Mouse (Mus musculus): Measurements from ENCODE around the gene 2900026A02Rik. TPM values are rescaled to one million over a fixed set of nuclear protein-coding genes. Genes with fewer than 3 reads are reported as not detected.

The 2900026A02Rik gene
- polyA plus RNA-seq, 1 experiment = 16.6 TPM

DNA sequence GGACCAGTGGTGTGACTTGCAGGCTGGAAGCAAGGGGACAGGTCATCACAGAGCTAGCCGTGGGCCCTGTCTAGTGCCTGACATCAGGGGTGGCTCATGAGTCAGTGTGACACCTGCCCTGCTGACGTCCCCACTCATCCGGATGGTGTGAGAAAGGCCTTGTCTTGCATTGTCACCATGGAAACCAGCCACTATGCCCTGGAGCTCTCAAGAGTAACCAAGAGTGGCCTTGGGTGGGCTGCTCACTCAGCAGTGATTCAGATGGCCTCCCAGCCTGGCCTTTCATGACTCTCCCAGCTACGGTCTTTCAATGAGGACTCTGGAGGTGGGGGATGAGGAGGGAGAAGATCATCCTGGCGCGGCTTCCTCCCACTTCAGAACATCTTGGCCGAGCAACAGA, 118.6 kb downstream of the 2900026A02Rik start:
- Histone ChIP-seq H3K27me3 (ENCODE audit: control insufficient read depth, insufficient read depth, insufficient read length) (no peaks in the 10 kb centered on the region), H3K79me2 (ENCODE audit: control insufficient read depth, insufficient read depth) (no peaks in the 10 kb centered on the region), H3ac (ENCODE audit: control insufficient read depth, insufficient read length) (no peak overlapping the region), H3K4me3 (no peak overlapping the region), H3K4me2 (ENCODE audit: low read depth) (no peak overlapping the region), H3K36me3 (ENCODE audit: control insufficient read depth, insufficient read depth) (no peaks in the 10 kb centered on the region)
- TF ChIP-seq E2F4 (IDR thresholded peaks at IDR 0.05; ENCODE audit: insufficient read depth) (no peak), MYOD1 (IDR thresholded peaks at IDR 0.05; ENCODE audit: control insufficient read depth in 1 of 3, insufficient read length in 2 of 3, low read depth in 2 of 3) (peak in 1 of 3 experiments; percentile 12)

DNA sequence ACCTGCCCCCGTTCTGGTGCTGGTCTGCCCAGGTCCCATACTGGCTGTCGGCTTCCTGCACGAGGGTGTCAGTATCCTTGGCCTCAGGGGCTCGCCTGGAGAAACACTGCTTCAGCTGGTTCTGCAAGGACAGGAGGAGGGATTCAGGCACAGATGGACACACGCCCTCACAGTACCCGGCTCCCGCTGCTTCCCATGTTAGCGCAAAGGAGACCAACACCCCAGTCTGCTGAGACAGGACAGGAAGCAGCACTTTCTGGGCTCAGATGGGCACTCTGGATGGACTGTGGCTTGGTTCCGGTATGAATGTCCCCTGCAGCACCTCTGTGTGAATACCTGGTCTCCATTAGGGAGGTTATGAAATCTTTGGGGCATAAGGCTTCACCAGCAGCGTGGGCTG, 119.6 kb downstream of the 2900026A02Rik start:
- Histone ChIP-seq H3K36me3 (ENCODE audit: control insufficient read depth, insufficient read depth) (no peaks in the 10 kb centered on the region), H3K4me3 (no peak overlapping the region), H3K4me2 (ENCODE audit: low read depth) (no peak overlapping the region), H3ac (ENCODE audit: control insufficient read depth, insufficient read length) (no peak overlapping the region), H3K27me3 (ENCODE audit: control insufficient read depth, insufficient read depth, insufficient read length) (no peaks in the 10 kb centered on the region), H3K79me2 (ENCODE audit: control insufficient read depth, insufficient read depth) (no peaks in the 10 kb centered on the region)
- no peak for TF ChIP-seq MAX (IDR thresholded peaks at IDR 0.05; ENCODE audit: low read depth)
- TF ChIP-seq SRF (IDR thresholded peaks at IDR 0.05; ENCODE audit: control insufficient read depth, insufficient read length, low read depth) = no peak
- TF ChIP-seq TCF3 (IDR thresholded peaks at IDR 0.05; ENCODE audit: insufficient read length, low read depth) = no peak

- no peaks in the 10 kb centered on the region for H3K36me3 ChIP-seq (ENCODE audit: control insufficient read depth, insufficient read depth)
- no peaks in the 10 kb centered on the region for H3K79me2 ChIP-seq (ENCODE audit: control insufficient read depth, insufficient read depth)
- no peak for TF ChIP-seq MYOD1 (IDR thresholded peaks at IDR 0.05; ENCODE audit: control insufficient read depth in 1 of 3, insufficient read length in 2 of 3, low read depth in 2 of 3)
- no peak for TF ChIP-seq CEBPB (IDR thresholded peaks at IDR 0.05; ENCODE audit: insufficient read depth, poor library complexity, severe bottlenecking)
- no peak for TF ChIP-seq E2F4 (IDR thresholded peaks at IDR 0.05; ENCODE audit: insufficient read depth)
- TF ChIP-seq MAX (IDR thresholded peaks at IDR 0.05; ENCODE audit: low read depth) = no peak
- TF ChIP-seq USF1 (IDR thresholded peaks at IDR 0.05; ENCODE audit: low read depth) = no peak
- no peak for TF ChIP-seq POLR2AphosphoS2 (IDR thresholded peaks at IDR 0.05; ENCODE audit: insufficient read length, low read depth)
- no peak for TF ChIP-seq POLR2A (IDR thresholded peaks at IDR 0.05; ENCODE audit: insufficient read length, low read depth)
- no peak for TF ChIP-seq REST (IDR thresholded peaks at IDR 0.05; ENCODE audit: insufficient read depth, insufficient read length)
- no peak for TF ChIP-seq MYOG (IDR thresholded peaks at IDR 0.05; ENCODE audit: control insufficient read depth in 1 of 3, insufficient read depth in 1 of 3, insufficient read length in 2 of 3, low read depth in 2 of 3)
- TF ChIP-seq SRF (IDR thresholded peaks at IDR 0.05; ENCODE audit: control insufficient read depth, insufficient read length, low read depth) = no peak
- TF ChIP-seq TCF12 (IDR thresholded peaks at IDR 0.05; ENCODE audit: insufficient read depth, poor library complexity, severe bottlenecking) = no peak
- no peak for TF ChIP-seq TCF3 (IDR thresholded peaks at IDR 0.05; ENCODE audit: insufficient read length, low read depth)
- no peaks in the 10 kb centered on the region for H3K27me3 ChIP-seq (ENCODE audit: control insufficient read depth, insufficient read depth, insufficient read length)
- no peak overlapping the region for H3K4me3 ChIP-seq
- no peak overlapping the region for H3ac ChIP-seq (ENCODE audit: control insufficient read depth, insufficient read length)
- H3K4me2 ChIP-seq (ENCODE audit: low read depth) = no peak overlapping the region
These were observed 120.6 kb downstream of the 2900026A02Rik start for GRCm38 (mm10) chr5:113100422-113100821.

GRCm38 (mm10) chr5:113099546-113099945, 121.5 kb downstream of the 2900026A02Rik start:
- no peak overlapping the region for H3ac ChIP-seq (ENCODE audit: control insufficient read depth, insufficient read length)
- H3K4me3 ChIP-seq = no peak overlapping the region
- no peaks in the 10 kb centered on the region for H3K79me2 ChIP-seq (ENCODE audit: control insufficient read depth, insufficient read depth)
- no peaks in the 10 kb centered on the region for H3K36me3 ChIP-seq (ENCODE audit: control insufficient read depth, insufficient read depth)
- no peak overlapping the region for H3K4me2 ChIP-seq (ENCODE audit: low read depth)
- TF ChIP-seq CEBPB (IDR thresholded peaks at IDR 0.05; ENCODE audit: insufficient read depth, poor library complexity, severe bottlenecking) (no peak), REST (IDR thresholded peaks at IDR 0.05; ENCODE audit: insufficient read depth, insufficient read length) (no peak), TCF3 (IDR thresholded peaks at IDR 0.05; ENCODE audit: insufficient read length, low read depth) (no peak), SRF (IDR thresholded peaks at IDR 0.05; ENCODE audit: control insufficient read depth, insufficient read length, low read depth) (no peak), MAX (IDR thresholded peaks at IDR 0.05; ENCODE audit: low read depth) (no peak), POLR2AphosphoS2 (IDR thresholded peaks at IDR 0.05; ENCODE audit: insufficient read length, low read depth) (no peak), MYOD1 (IDR thresholded peaks at IDR 0.05; ENCODE audit: control insufficient read depth in 1 of 3, insufficient read length in 2 of 3, low read depth in 2 of 3) (no peak)
- no peaks in the 10 kb centered on the region for H3K27me3 ChIP-seq (ENCODE audit: control insufficient read depth, insufficient read depth, insufficient read length)

- Histone ChIP-seq H3K4me2 (ENCODE audit: low read depth) (no peak overlapping the region), H3K4me3 (no peak overlapping the region), H3K27me3 (ENCODE audit: control insufficient read depth, insufficient read depth, insufficient read length) (no peaks in the 10 kb centered on the region), H3ac (ENCODE audit: control insufficient read depth, insufficient read length) (no peak overlapping the region), H3K79me2 (ENCODE audit: control insufficient read depth, insufficient read depth) (no peaks in the 10 kb centered on the region), H3K36me3 (ENCODE audit: control insufficient read depth, insufficient read depth) (no peaks in the 10 kb centered on the region)
- TF ChIP-seq E2F4 (IDR thresholded peaks at IDR 0.05; ENCODE audit: insufficient read depth) (no peak), SRF (IDR thresholded peaks at IDR 0.05; ENCODE audit: control insufficient read depth, insufficient read length, low read depth) (no peak), MYOG (IDR thresholded peaks at IDR 0.05; ENCODE audit: control insufficient read depth in 1 of 3, insufficient read depth in 1 of 3, insufficient read length in 2 of 3, low read depth in 2 of 3) (no peak), USF1 (IDR thresholded peaks at IDR 0.05; ENCODE audit: low read depth) (no peak), CEBPB (IDR thresholded peaks at IDR 0.05; ENCODE audit: insufficient read depth, poor library complexity, severe bottlenecking) (no peak), POLR2A (IDR thresholded peaks at IDR 0.05; ENCODE audit: insufficient read length, low read depth) (no peak), TCF3 (IDR thresholded peaks at IDR 0.05; ENCODE audit: insufficient read length, low read depth) (no peak), MYOD1 (IDR thresholded peaks at IDR 0.05; ENCODE audit: control insufficient read depth in 1 of 3, insufficient read length in 2 of 3, low read depth in 2 of 3) (no peak), TCF12 (IDR thresholded peaks at IDR 0.05; ENCODE audit: insufficient read depth, poor library complexity, severe bottlenecking) (no peak), POLR2AphosphoS2 (IDR thresholded peaks at IDR 0.05; ENCODE audit: insufficient read length, low read depth) (no peak), REST (IDR thresholded peaks at IDR 0.05; ENCODE audit: insufficient read depth, insufficient read length) (no peak), MAX (IDR thresholded peaks at IDR 0.05; ENCODE audit: low read depth) (no peak)
These were observed 123.5 kb downstream of the 2900026A02Rik start for GRCm38 (mm10) chr5:113097551-113097950.

Data from myocyte (in vitro differentiated cells).